Mouse (Mus musculus): ENCODE data around the gene Gstp1.
"Not testable (repeated sequence)": the region's sequence is repeated elsewhere in the genome, so short reads cannot be mapped to it uniquely, and the experiment has no call there.

Gstp1 gene

GRCm38 (mm10) chr19:4060044-4060898 is 22.5 kb upstream of the Gstp1 start:
- DNase-seq = peak; percentile 58

GRCm38 (mm10) chr19:4059069-4059740 is 21.4 kb upstream of the Gstp1 start, which contains the start of gene Gstp3:
TSS of gene Gstp3 (minus strand) at chr19:4059569.
- peak; percentile 85 for DNase-seq

GRCm38 (mm10) chr19:4058581-4058980 is 20.8 kb upstream of the Gstp1 start:
- peak; percentile 88 for DNase-seq

GRCm38 (mm10) chr19:4057962-4058361 is 20.2 kb upstream of the Gstp1 start:
- peak; percentile 78 for DNase-seq

- DNase-seq = no peak
Measured at GRCm38 (mm10) chr19:4057389-4057788, 19.6 kb upstream of the Gstp1 start.

- DNase-seq = peak; percentile 96
Measured at GRCm38 (mm10) chr19:4056727-4057126, 18.9 kb upstream of the Gstp1 start.

GRCm38 (mm10) chr19:4055947-4056693 is 18.3 kb upstream of the Gstp1 start:
- DNase-seq = no peak

- DNase-seq = peak; percentile 82
Measured at GRCm38 (mm10) chr19:4055216-4055946, 17.6 kb upstream of the Gstp1 start.

GRCm38 (mm10) chr19:4054613-4055012 is 16.8 kb upstream of the Gstp1 start:
- DNase-seq = peak; percentile 66

- DNase-seq = peak; percentile 89
Measured at GRCm38 (mm10) chr19:4052516-4053030, 14.8 kb upstream of the Gstp1 start.

- peak; percentile 94 for DNase-seq
Measured at GRCm38 (mm10) chr19:4051741-4052515, 14.1 kb upstream of the Gstp1 start.

GRCm38 (mm10) chr19:4051016-4051415 is 13.2 kb upstream of the Gstp1 start:
- peak; percentile 87 for DNase-seq

- not testable (repeated sequence) for DNase-seq
Measured at GRCm38 (mm10) chr19:4049069-4049468, 11.3 kb upstream of the Gstp1 start.

- DNase-seq = peak; percentile 94
Measured at GRCm38 (mm10) chr19:4047859-4048258, 10.1 kb upstream of the Gstp1 start.

- DNase-seq = peak; percentile 92
Measured at GRCm38 (mm10) chr19:4046866-4047254, 9.1 kb upstream of the Gstp1 start.

- DNase-seq = peak; percentile 99
Measured at GRCm38 (mm10) chr19:4045966-4046865, 8.4 kb upstream of the Gstp1 start, which contains the start of gene Gstp2. TSS of gene Gstp2 (minus strand) at chr19:4046023.

GRCm38 (mm10) chr19:4044109-4044508 is 6.3 kb upstream of the Gstp1 start:
- not testable (repeated sequence) for DNase-seq

GRCm38 (mm10) chr19:4042124-4042523 is 4.3 kb upstream of the Gstp1 start:
- peak; percentile 98 for DNase-seq

GRCm38 (mm10) chr19:4041500-4041899 is 3.7 kb upstream of the Gstp1 start:
- DNase-seq = peak; percentile 92

- not testable (repeated sequence) for DNase-seq
Measured at GRCm38 (mm10) chr19:4040941-4041340, 3.2 kb upstream of the Gstp1 start.
